Mouse (Mus musculus): ENCODE measurements around the gene Apold1.

Apold1 gene

DNA sequence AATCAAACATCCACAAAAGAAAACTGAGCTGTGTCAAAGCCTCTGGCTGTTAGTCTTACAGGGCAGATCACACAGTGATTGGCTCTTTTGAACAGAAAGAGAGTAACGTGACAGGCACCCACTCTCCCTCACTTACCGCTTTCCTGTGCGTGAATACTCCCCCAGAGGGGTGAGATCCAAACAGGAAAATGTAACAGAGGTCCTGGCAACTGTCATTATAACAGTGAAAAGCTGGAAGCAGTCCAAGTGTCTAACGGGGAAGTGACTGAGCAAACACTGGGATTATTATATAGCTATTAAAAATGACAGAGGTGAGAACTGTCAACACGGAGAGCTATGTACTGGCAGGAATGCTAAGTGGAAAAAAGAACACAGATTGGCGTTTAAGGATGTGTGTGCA lies 4.9 kb upstream of the Apold1 start:
- no peak for DNase-seq (ENCODE audit: low spot score)

DNA sequence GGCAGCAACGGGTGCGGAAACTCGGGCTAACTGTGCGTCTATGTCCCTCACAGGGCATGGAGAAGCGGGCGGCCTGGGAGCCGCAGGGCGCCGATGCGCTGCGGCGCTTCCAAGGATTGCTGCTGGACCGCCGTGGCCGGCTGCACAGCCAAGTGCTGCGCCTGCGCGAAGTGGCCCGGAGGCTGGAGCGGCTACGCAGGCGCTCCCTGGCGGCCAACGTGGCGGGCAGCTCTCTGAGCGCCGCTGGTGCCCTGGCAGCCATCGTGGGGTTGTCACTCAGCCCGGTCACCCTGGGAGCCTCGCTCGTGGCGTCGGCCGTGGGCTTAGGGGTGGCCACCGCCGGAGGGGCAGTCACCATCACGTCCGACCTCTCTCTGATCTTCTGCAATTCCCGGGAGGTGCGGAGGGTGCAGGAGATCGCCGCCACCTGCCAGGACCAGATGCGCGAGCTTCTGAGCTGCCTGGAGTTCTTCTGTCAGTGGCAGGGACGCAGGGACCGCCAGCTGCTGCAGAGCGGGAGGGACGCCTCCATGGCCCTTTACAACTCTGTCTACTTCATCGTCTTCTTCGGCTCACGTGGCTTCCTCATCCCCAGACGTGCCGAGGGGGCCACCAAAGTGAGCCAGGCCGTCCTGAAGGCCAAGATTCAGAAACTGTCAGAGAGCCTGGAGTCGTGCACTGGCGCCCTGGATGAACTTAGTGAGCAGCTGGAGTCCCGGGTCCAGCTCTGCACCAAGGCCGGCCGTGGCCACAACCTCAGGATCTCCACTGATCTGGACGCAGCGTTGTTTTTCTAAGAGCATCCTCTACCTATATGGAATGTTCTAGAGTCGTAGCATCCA lies 2.2 kb downstream of the Apold1 start:
- peak; percentile 94 for DNase-seq (ENCODE audit: low spot score)

DNA sequence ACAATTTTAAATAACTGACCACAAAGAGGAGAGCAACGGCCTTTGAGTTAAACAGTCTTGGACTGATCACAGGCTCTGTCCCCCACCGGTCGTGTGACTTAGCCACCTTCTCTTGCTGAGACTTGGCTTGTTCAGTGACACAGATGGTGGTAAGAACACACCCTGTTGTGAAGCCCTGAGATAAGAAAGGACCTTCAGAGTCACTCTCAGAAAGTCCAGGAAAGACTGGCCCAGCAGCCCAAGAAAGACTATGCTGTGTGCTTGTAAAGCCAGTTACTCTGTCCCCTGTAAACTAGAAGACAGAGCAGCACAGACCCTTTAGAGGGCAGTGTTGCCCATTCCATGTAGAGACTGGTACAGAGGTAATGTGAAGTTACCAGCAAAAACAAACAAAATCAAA lies 3.2 kb downstream of the Apold1 start:
- peak; percentile 69 for DNase-seq (ENCODE audit: low spot score)

DNA sequence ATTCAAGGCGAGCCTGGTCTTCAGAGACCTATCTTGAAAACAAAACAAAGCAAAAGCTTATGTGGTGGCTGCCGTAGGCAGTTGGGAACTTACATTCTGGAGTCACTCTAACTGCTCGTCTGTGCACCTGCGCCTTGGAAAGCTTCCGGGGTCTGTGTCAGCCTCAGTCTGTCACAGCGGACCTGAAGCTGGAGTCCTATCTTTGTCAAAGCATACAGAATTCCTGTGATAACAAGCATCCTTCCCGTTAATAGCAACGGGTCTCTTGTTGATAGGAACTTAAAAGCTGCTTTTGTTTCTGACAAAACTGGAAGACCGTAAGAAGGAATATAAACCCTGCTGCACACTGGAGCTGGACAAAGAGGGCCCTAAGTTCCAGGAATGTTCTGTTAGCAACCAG lies 6.9 kb downstream of the Apold1 start:
- DNase-seq (ENCODE audit: low spot score): no peak

DNA sequence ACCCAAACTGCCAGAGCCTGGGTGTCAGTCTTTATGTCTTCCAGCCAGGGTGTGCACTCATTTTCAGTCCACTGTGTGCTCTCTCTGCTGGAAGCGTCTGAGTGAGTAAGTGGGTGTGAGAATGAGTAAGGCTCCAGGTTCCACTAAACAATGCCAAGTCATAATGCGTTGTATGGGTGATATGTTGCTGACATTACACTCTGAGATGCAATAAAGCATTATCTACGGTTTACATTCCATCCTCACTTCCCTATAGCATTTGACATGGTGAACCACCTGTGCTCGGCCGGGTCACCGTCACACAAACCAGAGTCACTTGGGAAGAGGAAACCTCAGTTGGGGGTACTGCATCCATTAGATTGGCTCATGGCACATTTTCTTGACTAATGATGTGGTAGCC lies 9.2 kb downstream of the Apold1 start:
- DNase-seq (ENCODE audit: low spot score): no peak

DNA sequence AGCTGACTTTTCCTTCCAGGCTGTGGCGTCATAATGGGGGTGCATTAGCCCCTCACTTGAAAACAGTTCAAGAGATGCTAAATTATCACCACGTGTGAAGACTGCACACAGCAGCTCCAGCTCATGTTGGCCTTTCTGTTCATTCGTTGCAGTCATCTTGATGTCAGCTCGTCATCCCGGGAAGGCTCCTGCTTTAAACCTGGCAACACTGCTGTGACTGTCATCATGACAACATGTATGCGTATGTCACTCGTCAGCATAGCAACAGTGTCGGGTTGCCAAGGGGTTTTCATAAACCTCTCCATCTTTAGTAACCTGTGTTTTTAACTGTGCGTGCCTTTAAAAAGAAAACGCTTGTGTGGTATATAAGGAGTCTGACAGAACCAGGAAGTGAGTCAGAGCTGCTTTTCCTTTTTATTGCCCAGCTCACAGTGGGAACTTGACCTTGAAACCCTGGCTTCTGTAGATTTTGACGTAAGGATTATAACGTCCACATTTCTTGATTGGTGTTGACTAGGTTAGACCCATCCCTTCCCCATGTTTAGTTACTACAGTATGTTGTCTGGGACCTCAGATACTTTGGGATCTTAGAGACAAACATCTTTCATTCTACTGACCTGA lies 12.6 kb downstream of the Apold1 start:
- DNase-seq (ENCODE audit: low spot score): no peak

DNA sequence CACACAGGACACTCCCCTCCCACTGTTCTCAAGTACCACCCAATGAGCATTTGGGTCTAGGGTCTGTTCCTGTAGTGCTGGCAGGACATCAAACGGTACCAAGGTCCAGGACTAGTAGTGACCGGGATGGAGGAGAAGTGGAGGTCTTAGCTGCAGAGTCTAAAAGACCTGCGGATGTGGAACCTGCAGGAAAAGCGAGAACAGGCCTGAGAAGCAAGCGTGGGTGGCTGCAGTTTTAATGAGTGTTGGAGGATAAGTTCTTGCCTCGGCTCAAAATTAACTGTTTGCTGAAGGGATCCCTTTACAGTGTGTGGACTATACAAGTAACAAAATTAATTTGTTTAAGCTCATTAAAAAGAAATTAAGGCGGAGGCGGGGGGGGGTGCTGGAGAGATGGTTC lies 13.5 kb downstream of the Apold1 start:
- DNase-seq (ENCODE audit: low spot score): no peak

DNA sequence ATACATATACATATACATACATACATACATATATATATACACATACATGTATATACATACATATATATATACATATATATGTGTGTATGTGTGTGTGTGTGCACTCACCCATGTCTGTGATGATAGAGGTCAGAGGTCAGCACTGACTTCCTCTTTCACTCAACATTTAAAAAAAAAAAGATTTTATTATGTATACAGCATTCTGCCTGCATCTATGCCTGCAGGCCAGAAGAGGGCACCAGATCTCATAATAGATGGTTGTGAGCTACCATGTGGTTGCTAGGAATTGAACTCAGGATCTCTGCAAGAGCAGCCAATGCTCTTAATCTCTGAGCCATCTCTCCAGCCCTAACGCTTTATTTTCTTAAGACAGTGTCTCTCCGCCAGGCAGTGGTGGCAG lies 15.4 kb downstream of the Apold1 start:
- no peak for DNase-seq (ENCODE audit: low spot score)

DNA sequence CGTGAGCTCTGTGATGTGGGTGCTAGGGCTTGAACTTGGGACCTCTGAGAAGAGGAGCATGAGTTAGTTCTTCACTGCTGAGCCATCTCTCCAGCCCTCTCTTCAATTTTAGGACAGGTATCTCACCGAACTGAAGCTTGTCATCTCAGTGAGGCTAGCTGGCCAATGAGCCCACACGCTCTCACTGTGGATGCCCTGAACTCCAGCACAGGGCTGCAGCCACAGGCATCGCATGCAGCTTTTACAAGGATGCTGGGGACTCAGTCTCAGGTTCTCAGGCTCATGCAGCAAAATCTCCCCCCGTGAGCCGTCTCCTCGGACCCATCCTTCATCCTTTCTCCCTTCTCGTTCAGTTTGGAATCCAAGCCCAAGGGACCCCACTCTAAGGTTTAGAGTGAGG lies 16.6 kb downstream of the Apold1 start:
- no peak for DNase-seq (ENCODE audit: low spot score)

DNA sequence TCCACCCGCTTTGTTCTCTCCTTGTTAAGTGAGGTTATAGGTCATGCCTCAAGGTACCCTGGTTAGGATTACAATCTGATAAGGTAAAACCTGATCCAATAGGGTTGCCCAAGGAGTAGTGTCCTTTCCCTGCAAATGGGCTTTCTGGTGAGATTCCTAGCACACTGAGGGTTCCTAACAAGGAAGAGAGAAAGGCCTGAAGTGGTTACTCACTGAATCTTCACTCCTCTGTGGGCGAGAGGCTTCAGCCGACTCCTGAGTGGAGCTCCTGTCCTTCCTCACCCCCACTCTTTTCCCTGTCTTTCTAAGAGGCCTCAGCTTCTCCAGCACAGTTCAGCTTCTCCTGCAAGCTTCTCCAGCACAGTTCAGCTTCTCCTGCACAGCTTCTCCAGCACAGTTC lies 17.3 kb downstream of the Apold1 start:
- DNase-seq (ENCODE audit: low spot score): no peak

DNA sequence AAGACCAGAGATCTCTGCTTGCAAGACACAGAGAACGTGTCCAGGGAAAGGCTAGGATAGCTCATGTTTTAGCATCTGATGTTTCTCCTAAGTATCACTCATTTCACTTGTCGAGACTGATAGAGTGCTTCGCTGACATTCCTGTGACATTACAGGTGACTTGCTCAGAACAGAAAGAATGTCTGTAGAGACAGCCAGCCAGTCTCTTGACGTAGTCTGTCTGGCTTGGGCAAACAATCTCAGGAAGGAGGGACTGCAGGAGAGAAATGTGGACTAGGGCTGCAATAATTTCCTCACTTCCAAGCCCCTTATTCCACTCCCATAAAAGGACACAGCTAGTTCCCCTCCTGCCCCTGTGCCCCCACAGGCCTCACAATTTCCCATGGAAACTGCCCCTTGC lies 18.8 kb downstream of the Apold1 start:
- no peak for DNase-seq (ENCODE audit: low spot score)

DNA sequence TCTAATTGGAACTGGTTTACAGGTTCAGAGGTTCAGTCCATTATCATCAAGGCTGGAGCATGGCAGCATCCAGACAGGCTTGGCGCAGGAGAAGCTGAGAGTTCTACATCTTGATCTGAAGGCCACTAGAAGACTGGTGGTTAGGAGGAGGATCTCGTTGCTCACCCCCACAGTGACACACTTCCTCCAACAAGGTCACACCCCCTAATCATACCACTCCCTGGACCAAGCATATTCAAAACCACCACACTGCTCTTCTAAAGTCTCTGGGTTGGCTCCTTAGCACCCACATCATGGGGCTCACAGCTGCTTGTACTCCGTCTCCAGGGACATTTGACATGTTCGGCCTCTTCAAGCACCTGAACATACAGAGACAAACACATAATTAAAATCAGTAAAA lies 20.5 kb downstream of the Apold1 start:
- no peak for DNase-seq (ENCODE audit: low spot score)

DNA sequence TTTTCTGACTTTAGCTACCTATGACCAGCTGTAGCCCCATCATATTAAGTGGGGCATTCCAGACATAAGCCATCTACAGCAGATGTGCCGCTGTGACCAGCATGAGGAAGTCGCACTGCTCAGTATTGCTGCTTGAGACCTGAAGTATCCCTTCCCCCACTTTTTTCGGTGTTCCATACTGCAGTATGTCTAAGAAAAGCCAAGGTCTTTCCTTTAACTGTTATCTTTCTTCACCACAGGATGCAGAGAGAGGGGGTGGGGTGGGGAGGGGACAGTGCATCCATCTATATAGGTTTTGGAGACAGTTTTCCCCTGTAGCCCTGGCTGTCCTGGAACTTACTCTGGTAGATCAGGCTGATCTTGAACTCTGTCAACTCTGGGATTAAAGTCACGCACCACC lies 24.9 kb downstream of the Apold1 start:
- DNase-seq (ENCODE audit: low spot score): no peak

DNA sequence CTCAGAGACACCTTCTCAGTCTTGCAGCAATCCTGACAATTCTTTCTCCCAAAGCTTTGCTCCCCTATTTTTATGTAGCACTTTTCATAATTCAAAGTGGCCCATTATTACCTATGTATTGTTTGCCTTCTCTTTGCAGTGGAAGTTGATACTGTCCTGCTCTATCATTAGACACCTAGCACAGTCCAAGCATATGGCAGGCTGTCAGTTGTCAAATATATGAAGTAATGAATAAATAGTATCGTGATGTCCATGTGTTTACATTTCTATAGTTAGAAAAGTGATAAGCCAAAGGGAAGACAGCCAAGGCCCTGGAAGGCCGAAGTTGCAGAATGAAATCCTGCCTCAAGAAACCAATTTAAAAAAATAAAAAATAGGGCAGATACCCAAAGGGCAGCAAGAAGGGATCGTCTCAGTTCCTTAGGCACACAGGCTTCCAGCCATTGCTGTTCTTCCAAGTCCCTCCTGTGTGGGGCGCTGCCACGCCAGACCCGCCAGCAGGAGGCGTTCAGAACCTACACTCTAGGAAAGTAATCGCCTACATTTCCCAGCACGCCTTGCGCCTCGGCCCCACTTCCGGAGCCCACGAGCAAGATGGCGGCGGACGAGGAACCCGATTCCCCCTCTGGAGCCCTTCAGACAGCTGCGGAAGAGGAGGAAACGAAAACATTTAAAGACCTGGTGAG lies 29.7 kb downstream of the Apold1 start, which contains the start of gene Ddx47:
Gene Ddx47 (plus strand): TSS at position 565 of the 686 bp plus-strand sequence.
- DNase-seq (ENCODE audit: low spot score): peak; percentile 99

DNA sequence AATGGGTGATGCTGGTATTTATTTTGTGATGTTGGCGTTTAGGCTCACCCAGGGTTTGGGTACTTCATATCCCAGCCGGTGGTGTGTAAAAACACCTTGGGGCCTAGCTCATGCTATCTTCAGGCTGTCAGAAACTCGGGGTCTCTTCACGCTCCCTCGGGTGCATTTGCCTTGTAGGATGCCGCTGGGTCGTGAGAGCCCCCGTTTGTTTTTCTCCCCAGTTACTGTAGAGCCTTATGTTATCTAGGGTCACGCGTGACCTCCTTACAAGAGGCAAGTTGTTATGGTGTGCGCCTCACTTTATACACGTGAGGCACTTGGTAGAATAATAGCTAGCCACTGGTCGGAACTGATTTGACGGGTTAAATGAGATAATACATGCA lies 30.2 kb downstream of the Apold1 start:
- DNase-seq (ENCODE audit: low spot score): no peak

DNA sequence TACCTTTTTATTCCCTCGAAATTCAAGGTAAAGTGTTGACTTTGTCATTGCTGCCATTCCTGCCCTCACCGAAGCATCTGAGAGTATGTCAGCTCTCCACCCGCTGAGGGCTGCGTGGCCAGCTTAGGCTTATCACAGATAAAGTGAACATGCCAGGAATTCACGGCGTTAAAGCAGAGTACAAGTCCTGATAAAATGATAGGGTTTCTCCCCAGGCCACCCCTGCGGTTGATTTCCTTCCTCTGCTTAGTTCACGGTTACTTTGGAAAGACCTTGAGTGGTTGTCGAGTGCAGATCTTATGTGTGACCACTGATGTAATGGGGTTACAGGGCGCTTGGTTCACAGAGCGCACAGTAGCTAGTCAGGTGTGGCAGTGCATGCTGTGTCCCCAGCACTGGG lies 35.7 kb downstream of the Apold1 start:
- no peak for DNase-seq (ENCODE audit: low spot score)

DNA sequence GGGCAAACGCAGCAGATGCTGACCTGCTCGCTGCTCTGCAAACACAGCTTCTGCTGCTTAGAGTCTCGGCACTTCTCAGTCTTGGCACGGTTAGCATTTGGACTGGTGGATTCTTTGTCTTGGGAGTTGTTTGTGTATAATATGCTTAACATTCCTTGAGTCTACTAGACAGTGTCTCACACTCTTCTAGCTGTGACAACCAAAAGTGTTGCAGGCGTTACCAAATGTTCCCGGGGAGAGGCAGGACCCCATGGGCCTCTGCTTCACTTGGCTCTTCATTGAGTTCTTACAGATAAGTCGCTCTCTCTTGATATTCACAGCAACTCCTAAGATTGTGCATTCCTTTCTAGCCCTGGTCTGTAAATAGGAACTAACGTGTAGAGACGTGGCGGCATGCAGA lies 38.0 kb downstream of the Apold1 start:
- DNase-seq (ENCODE audit: low spot score): no peak

DNA sequence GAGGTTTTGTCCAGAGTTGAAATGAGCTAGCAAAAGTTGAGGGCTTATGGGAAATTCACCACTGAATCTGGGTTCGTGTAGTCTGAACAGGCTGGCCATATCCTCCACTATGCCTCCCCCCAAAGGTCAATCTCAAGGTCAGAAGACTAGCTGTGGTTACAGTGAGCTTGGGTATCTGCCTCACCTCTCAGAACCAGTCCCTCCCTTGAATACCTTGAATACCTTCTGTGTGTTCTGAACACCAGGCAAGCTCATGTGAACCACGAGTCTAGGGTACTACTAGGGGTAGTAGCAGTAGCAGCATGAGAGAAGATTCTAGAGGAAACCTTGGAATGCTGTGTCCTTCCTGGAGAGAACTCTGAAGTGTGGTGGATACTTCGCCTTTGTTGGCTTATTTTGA lies 40.1 kb downstream of the Apold1 start:
- DNase-seq (ENCODE audit: low spot score): no peak

DNA sequence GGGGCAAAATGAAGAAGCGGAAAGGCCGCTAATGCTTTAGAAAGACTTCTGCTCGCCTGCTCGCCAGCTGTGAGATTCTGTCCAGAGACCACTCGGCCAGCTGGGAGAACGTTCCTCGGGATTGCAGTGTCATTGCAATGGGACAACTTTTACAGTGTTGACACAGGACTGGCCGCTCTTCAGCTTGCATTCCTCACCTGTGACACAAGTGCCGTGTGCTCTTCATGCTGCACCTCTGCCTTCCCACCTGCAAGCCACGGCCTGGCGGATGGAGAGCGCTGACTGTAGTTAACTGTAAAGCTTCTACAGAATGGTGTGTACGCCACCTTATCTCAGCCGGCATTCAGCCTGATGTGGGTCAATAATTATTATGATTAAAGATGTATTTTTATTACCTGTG lies 41.9 kb downstream of the Apold1 start:
- DNase-seq (ENCODE audit: low spot score): no peak

DNA sequence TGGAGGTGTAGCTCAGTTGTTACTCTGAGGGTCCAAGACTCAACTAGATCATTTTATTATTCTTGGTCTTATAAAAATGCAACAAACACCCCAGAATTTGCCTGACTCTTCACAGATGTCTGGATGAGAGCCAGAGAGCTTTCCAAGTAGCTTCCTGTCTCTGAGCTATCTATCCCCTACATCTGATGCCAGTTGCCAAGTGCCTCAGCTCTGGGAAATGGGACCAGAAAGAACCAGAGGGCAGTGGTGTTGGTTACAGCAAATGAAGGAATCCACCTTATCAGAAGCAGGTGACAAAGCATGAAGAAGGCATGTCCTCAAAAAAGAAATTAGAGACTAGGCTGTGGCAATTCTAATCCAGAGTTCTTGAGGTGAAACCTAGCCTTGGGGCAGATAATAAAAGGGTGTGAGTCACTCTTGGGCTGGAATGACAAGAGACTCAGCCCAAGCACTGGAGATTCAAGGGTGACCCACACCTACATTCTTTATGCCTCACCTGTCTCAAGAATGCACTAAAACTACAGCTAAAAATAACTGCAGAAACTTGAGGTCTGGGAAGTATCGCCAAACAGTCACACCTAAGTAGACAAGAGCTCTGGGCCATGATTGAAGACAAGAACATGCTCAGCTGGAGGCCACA lies 43.4 kb downstream of the Apold1 start:
- no peak for DNase-seq (ENCODE audit: low spot score)

DNA sequence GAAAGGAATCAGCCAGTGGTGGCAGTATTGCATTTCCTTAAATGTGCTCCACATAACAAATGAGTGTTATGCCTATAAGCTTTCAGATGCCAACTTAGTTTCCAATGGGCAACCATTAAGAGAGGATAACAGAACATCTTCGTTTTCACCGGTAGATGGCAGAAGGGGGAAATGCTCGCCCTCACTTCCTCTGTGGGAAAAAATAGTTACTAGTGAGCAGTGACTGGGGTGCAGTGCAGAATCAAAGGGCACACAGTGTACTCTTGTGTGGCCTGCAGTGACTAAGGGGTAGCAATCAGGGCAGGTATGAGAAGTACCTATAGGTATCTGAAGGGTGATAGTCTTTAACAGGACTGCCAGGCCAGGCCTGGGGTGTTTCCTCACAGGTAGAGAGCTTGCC lies 44.7 kb downstream of the Apold1 start:
- DNase-seq (ENCODE audit: low spot score): peak; percentile 49

DNA sequence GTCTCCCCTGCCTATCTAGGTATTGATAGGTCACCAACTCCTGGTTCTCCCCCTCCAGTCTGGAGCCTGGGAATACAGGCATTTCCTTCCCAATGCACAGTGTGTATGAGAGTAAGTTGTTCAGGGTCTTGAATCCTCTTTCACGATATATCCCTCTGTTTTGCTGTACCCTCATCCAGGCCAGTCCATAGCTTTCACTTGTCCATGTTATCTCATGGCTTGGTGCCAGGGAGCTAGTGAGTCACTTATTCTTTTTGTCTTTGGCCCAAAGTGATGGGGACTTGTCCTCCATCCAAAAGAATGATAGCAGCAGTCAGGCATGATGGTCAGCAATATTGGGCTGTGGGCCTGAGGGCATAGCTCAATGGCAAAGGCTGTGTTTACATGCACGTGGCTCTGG lies 45.2 kb downstream of the Apold1 start:
- no peak for DNase-seq (ENCODE audit: low spot score)

DNA sequence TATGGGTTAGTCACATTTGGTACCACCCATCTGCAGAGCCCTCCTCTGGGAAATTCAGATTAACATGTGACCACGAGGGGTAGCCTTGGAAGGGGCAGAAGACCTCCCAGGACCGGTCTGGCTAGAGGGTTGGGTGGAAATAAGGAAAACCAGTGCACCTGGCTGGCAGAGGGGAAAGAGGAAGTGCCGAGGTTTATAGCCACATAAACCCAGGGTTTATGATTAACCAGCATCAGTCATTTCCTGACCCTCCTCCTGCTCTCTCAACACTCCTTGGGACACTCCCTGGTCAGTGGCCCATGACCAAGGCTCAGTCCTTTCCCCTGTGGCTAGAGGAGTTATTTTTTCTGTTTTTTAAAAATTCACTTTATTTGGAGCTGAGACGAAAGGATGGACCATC lies 47.7 kb downstream of the Apold1 start:
- DNase-seq (ENCODE audit: low spot score): no peak
